Mouse (Mus musculus): ENCODE measurements around the gene Zbed4.
"Not testable (repeated sequence)": the region's sequence is repeated elsewhere in the genome, so short reads cannot be mapped to it uniquely, and the experiment has no call there.

Zbed4 gene

GRCm38 (mm10) chr15:88751564-88752402 is at the start of gene Zbed4:
Zbed4 (plus strand) TSS chr15:88751660.
- DNase-seq (ENCODE audit: low spot score): peak; percentile 16

GRCm38 (mm10) chr15:88702501-88702900 is 49.0 kb upstream of the Zbed4 start:
- DNase-seq (ENCODE audit: low spot score): no peak

- DNase-seq (ENCODE audit: low spot score): no peak
Measured at GRCm38 (mm10) chr15:88704284-88704683, 47.2 kb upstream of the Zbed4 start.

GRCm38 (mm10) chr15:88706320-88706719 is 45.1 kb upstream of the Zbed4 start:
- no peak for DNase-seq (ENCODE audit: low spot score)

GRCm38 (mm10) chr15:88706987-88707386 is 44.5 kb upstream of the Zbed4 start:
- not testable (repeated sequence) for DNase-seq (ENCODE audit: low spot score)

- no peak for DNase-seq (ENCODE audit: low spot score)
Measured at GRCm38 (mm10) chr15:88708204-88708603, 43.3 kb upstream of the Zbed4 start.

GRCm38 (mm10) chr15:88708657-88709511 is 42.6 kb upstream of the Zbed4 start:
- no peak for DNase-seq (ENCODE audit: low spot score)

GRCm38 (mm10) chr15:88709878-88710277 is 41.6 kb upstream of the Zbed4 start:
- DNase-seq (ENCODE audit: low spot score): no peak

- DNase-seq (ENCODE audit: low spot score): peak; percentile 53
Measured at GRCm38 (mm10) chr15:88712501-88712900, 39.0 kb upstream of the Zbed4 start.

GRCm38 (mm10) chr15:88714021-88714589 is 37.4 kb upstream of the Zbed4 start:
- no peak for DNase-seq (ENCODE audit: low spot score)

GRCm38 (mm10) chr15:88716350-88716749 is 35.1 kb upstream of the Zbed4 start:
- no peak for DNase-seq (ENCODE audit: low spot score)

GRCm38 (mm10) chr15:88717239-88717638 is 34.2 kb upstream of the Zbed4 start:
- DNase-seq (ENCODE audit: low spot score): no peak

- no peak for DNase-seq (ENCODE audit: low spot score)
Measured at GRCm38 (mm10) chr15:88723205-88723604, 28.3 kb upstream of the Zbed4 start.

GRCm38 (mm10) chr15:88724311-88724710 is 27.1 kb upstream of the Zbed4 start:
- no peak for DNase-seq (ENCODE audit: low spot score)

- no peak for DNase-seq (ENCODE audit: low spot score)
Measured at GRCm38 (mm10) chr15:88725036-88725435, 26.4 kb upstream of the Zbed4 start.

- DNase-seq (ENCODE audit: low spot score): no peak
Measured at GRCm38 (mm10) chr15:88727204-88727603, 24.3 kb upstream of the Zbed4 start.

- no peak for DNase-seq (ENCODE audit: low spot score)
Measured at GRCm38 (mm10) chr15:88730717-88731116, 20.7 kb upstream of the Zbed4 start.

GRCm38 (mm10) chr15:88732405-88733020 is 18.9 kb upstream of the Zbed4 start:
- DNase-seq (ENCODE audit: low spot score): no peak

- peak; percentile 41 for DNase-seq (ENCODE audit: low spot score)
Measured at GRCm38 (mm10) chr15:88733041-88733751, 18.3 kb upstream of the Zbed4 start.

GRCm38 (mm10) chr15:88733834-88734571 is 17.5 kb upstream of the Zbed4 start, which contains the start of gene Brd1:
Brd1 (minus strand) TSS chr15:88734233.
- DNase-seq (ENCODE audit: low spot score): peak; percentile 68

GRCm38 (mm10) chr15:88736166-88736565 is 15.3 kb upstream of the Zbed4 start:
- DNase-seq (ENCODE audit: low spot score): peak; percentile 21

Data from ovary, adult 18-20 months (tissue).